Mouse (Mus musculus) heart, postnatal 4 days (tissue): ENCODE results near the gene Asap3. TPM values are rescaled to one million over a fixed set of nuclear protein-coding genes. Genes with fewer than 3 reads are reported as not detected.

Experiments
- DNase-seq: peaks from one replicate; pipeline ENCODE4 v3.0.0; 2021
- total RNA-seq, 2 experiments: library from RNA; stranded (reverse); gene quantifications; 2 replicates each; pipeline ENCODE4 v1.2.3; 2021

Gene Asap3
- total RNA-seq, 2 experiments from 2014 or later = 3.3 to 3.7 TPM

DNA sequence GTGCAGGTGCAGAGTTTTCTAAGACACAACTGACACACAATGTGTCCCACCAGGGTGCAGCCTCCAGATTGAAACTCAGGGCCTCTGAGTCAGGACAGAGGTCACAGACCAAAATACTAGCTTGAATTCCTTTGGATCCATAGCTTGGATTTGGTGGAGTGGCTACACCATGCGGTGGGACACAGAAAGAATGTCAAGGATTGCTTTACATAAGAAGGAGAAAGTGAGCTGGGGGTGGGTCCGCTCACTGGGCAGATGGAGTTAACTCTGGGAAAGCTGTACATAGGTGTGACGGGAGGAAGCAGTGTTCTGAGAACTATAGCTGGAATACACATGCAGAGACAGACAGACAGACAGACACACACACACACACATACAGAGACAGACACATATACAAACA, 53.8 kb downstream of the Asap3 start:
- no peak for DNase-seq

DNA sequence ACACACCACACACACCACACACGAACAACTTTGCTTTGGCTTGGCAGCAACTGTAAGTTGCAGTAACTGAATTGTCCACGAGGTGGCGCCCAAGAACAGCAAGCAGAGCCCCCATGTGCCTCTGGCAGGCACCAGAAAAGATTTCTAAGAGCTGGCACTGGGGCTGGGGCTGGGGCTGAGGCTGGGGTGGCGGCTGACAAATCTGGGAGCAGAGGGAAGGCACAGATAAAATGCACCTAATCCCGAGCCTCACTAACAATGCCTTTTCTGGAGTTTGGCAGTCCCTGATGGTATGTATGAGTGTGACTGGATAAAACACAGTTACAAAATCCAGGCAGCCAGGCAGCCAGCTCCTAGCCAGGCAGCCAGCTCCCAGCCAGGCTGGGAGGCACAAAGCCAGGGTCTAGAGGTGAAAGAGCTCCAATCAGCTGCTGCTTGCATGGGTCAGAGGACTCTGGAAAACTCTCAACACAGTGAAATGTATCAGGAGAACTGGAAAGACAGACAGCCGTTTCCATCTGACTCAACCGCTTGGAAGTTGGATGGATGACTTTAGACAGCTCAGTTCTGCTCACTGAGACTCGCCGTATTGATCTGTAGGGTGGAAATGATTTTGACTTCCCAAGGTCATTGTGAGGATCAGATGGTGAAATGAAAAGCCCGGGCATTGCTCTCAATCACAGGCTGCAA, 54.5 kb downstream of the Asap3 start:
- peak; percentile 94 for DNase-seq

DNA sequence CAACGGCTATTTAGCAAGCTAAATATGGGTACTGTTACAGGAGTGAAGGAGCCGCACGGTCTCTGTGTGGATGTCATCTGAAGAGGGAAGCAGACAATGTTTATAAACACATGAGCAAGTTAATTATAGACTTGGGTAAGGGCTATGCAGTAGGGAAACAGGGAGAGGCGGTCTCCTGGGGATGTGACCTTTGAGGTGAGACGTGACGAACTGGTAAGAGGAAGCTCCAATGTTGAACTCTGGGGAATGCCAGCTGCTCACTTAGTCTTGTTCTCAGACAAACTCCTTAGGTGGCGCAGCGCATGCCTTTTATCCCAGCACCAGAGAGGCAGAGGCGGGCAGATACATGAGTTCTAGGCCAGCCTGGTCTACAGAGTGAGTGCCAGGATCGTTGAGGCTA, 55.7 kb downstream of the Asap3 start:
- DNase-seq = no peak

DNA sequence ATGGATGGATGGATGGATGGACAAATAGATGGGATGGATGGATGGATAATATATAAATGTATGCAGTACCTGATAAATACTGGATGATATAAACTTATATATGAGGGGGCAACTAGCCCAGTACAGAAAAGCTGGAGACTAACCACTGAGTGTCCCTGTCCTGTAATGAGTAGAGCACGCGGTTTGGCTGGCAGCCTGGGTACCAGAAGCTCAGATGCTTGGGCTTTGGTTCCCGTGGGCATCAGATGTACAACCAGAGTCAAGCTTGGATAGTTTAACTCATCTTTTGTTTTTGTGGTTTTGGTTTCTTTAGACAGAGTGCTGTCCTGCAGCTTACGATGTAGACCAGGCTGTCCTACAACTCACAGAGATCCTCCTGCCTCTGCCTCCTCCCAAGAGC, 57.4 kb downstream of the Asap3 start:
- no peak for DNase-seq

DNA sequence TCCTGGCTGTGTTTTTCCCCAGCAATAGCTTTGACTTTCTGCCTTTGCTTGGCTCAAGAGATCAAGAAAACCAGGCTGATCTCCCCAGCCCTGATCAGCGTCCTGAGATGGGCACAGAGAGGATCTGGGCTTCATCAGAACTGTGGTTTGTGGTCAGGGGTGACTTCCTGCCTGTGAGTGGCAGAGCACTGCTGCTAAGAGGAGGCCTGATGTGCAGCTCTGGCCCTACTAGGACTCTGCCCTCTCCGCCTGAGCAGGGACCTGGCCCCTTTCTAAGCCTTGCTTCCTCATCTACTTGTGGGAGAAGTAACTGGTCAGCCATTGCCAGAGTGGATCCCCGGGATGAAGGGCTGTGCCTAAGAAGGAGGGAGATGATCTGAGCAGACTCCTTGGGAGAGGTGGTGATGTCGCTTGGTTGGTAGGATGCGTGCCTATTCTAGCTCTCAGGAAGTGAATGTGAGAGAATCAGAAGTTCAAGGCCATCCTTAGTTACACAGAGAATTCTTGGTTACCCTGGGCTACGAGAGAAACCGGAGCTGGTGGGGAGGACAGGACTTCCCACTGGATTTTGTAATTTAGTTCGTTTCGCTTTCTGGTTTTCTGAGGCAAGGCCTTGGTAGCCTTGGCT, 60.7 kb downstream of the Asap3 start:
- no peak for DNase-seq

DNA sequence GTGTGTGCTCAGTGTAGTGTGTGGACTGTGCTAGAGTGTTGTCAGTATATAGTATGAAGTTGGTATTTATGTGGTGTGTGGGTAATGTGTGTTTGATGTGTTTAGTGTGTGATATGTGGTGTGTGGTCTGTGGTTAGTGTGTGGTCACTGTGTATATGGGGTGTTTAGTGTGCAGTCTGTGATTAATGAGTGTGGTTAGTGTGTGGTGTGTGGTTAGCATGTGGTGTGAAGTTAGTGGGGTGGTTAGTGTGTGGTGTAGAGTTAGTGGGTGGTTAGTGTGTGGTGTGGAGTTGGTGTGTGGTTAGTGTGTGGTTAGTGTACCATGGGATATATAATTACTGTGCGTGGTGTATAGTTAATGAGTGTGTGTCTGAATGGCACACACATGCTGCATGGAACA, 62.7 kb downstream of the Asap3 start:
- DNase-seq = no peak

DNA sequence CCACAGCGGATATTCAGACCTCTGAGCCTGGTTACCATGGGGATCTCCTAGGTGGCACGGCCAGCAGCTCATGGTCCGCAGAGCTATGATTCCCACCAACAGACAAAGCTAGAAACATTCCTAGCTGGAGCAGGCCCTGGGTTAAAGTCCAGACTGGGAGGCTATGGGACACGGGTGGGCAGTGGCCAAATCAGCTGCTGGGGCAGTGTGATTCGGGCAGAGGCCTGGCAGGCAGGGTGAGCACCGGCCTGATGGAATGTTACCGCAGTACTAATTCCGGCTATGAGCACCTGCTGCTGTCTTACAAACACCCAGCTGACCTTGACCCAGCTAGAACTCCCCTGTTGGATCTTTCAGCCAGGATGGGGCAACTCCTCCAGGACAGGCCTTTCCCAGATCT, 64.5 kb downstream of the Asap3 start:
- peak; percentile 43 for DNase-seq

DNA sequence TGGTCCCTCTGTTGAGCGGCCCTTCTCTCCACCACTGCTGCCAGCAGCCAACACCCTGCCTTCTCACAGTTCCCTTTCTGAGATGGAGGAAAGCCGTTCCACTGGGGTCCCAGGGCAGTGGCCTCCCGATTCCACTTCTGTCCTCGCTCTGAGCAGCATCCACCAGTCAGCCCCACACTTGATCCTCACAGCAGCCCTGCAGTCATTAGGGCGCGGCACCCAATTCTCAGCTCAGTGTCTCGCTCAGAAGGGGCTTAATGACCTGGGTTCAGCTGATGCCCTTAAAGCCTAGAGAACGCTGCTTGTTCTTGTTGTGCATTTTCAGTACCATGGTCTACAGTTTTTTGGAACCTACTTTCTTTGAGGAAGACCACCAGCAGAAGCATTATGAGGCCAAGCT, 74.9 kb downstream of the Asap3 start:
- no peak for DNase-seq

DNA sequence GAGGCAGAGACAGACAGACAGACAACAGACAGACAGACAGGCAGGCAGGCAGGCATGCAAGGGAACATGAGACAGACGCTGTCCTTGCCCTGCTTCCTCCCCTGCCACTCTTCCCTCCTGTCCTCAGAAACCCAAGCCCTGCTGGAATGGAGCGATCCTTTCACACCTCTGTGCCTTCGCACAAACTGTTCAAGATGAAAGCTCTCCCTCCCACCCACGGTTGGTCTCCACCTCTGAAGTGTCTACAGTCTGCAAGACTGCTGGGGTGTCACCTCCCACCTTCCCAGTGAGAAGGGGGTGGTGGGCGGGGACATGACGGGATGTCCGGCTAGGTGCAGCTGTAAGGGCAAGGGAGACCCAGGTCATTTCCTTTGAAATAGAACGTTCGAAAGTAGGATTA, 75.4 kb downstream of the Asap3 start:
- DNase-seq = no peak

DNA sequence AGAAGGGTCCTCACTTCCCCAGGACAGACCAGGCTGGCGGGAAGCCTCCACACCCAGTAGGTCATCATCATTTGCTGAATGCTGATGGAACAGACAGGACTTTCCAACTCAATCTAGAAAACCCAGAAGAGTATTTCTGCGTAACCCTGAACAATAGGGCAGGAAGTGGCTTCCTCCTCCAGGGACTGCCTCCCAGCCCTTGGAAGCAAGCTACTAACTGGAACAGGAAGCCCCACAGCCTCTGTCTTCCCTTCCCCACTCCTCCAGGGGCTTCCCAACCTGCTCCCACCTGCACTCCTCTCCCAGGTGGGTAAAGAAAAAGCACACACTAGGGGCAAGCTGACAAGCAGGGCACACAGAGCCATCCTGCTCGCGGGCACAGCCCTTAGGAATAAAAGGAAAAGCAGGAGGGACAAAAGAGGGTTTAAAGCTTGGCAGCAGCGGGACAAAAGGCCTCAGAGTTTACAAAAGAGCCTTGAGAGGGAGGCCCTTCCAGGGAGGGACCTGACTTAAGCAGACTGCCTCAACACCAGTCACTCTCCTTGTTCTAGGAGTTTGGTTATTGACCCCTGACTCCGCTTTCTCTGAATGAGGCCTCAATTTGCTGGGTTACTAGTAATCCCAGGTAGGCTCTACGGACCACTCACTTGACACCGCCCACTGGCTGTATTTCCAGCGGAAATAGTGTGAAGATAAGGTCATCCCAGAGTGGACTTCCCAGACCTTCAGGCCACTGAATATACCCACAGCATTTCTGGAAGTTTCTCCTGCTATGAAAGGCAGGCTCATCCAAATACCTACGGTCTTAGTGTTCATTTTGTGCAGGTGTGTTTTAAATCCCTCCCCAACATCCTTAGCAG, 76.7 kb downstream of the Asap3 start:
- DNase-seq = peak; percentile 51

DNA sequence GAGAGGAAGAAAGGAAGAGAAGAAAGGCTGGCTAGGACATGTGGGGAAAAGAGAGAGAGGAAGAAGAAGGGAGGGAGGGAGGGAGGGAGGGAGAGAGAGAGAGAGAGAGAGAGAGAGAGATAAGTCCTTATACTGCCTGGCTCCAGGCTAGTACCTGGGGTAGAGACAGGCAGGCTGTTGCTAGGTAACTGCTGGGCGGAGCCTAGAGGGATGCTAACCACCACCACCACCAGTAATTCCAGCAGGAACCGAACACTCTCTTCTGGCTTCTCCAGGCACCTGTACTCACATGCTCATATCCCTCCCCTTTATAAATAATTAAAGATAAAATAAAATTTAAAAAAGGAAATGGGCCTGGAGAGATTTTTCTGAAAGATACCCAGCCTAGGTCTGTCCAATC, 77.6 kb downstream of the Asap3 start:
- DNase-seq = no peak

DNA sequence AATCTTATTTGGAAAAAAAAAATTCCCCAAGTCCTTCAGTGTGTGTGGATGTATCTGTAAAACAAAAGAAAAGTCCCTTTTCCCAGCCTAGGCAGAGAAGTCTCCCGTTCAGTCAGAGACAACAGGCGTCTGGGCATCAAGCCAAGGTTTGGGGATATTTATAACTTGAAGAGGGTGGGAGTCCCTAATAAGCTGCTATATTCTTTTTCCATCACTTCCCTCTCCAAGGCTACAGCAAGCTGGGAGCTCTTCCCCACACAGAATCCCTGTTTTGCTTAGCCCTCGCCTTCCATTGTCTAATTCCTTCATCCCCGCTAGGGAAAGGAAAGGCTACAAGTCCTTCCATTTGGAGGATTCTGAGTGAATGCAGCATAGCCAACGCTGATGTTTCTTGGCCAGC, 78.3 kb downstream of the Asap3 start, which contains the start of gene Zfp46:
TSS of gene Zfp46 (plus strand) at position 229 of the 400 bp plus-strand sequence.
- peak; percentile 96 for DNase-seq

DNA sequence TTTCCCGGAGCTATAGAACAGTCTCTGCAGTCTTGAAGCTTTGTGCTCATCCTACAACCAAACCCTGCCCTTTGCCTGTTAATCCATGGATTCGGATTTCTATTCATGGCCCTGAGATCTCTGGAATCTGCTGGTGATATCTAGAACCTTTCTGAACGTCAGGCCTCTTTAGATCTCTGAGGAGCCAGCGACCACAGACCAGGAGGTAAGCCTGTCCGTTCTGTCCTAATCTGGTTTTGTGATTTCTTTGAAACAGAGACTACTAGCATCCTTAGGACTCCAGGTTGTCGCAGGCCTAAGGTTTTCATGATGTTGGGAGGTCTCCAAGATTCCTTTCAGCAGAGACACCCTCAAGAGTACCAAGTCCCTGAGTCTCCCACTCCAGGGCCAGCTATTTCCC, 78.7 kb downstream of the Asap3 start:
- DNase-seq = no peak

DNA sequence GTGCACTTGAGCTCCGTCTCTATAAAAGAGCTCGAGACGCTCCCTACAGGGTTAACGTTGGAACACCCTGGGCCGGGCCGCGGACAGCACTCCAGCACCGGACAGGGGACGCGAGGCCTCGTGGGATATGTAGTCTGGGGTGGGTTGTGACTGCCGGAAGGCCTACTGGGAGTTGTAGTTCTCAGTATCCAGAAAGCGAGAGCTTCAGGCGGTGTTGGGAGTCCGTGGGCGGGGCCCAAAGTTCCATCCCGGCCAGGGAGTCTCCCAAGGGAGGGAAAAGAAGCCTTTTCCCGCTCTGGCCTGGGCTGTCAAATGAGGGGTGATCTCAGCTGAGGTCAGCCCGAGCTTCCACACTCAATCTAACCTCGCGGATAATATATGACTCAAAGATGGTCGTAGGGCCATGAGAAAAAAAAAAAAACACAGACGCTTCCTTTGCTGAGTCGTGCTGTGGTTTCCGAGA, 79.2 kb downstream of the Asap3 start:
- DNase-seq = peak; percentile 94

DNA sequence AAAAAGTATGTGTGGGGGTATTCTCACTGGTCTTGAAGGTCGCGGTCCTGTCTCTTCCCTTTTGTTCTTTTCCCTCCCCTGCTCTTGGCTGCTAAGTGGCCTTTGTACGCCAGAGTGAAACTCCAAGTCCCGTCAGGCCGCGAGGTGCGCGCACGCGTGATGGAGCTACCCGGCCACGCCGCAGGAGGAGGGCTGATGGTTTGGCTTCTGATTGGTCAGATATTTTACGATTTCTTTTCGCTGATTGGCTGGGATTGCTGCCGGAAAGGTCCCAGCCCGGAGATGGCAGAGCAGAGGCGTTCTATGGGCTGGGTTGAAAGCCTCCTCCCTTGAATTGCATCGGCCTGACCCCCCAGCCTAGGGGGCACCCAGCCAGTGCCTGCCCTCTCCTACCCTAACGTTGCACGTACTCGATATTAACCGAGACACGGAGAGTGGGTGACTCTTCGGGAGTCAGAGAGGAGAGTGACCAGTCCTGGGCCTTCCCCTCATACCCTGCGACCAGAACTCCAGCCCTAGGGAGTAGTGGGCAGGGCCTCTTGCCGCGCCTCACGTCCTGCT, 79.7 kb downstream of the Asap3 start:
- peak; percentile 96 for DNase-seq

DNA sequence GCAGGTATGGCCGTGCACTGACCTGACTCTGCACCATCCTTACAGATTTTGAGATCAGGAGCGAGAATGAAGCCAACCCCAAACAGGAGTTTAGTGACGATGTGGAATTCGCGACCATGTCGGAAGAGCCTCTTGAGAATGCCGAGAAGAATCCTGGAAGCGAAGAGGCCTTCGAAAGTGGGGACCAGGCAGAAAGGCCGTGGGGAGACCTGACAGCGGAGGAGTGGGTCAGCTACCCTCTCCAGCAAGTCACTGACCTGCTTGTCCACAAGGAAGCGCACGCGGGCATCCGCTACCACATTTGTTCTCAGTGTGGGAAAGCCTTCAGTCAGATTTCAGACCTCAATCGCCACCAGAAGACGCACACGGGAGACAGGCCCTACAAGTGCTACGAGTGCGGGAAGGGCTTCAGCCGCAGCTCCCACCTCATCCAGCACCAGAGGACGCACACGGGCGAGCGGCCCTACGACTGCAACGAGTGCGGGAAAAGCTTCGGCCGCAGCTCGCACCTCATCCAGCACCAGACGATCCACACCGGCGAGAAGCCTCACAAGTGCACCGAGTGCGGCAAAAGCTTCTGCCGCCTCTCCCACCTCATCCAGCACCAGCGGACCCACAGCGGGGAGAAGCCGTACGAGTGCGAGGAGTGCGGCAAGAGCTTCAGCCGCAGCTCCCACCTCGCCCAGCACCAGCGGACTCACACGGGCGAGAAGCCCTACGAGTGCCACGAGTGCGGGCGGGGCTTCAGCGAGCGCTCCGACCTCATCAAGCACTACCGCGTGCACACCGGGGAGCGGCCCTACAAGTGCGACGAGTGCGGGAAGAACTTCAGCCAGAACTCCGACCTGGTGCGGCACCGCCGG, 84.0 kb downstream of the Asap3 start:
- no peak for DNase-seq

DNA sequence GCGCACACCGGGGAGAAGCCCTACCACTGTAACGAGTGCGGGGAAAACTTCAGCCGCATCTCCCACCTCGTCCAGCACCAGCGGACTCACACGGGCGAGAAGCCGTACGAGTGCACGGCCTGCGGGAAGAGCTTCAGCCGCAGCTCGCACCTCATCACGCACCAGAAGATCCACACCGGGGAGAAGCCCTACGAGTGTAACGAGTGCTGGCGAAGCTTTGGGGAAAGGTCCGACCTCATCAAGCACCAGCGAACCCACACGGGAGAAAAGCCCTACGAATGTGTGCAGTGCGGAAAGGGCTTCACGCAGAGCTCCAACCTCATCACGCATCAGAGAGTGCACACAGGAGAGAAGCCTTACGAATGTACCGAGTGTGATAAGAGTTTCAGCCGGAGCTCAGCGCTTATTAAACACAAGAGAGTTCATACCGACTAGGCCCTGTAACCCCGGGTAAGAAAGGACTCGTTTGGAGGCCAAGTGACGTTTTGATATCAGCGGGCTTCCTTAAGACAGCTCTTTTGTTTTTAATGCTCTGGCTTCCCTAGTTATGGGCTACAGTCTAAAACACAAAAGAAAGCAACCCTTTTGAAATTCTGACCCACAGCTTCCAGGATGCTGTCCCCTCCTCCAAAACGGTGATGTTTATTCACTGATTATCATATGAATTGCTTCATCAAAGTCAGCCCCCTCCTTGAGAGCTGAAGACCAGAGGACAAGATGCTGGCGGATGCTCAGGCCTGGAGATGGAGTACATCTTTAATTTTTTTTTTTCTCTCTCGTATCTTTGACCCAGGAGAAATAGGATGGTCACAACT, 84.8 kb downstream of the Asap3 start:
- no peak for DNase-seq

DNA sequence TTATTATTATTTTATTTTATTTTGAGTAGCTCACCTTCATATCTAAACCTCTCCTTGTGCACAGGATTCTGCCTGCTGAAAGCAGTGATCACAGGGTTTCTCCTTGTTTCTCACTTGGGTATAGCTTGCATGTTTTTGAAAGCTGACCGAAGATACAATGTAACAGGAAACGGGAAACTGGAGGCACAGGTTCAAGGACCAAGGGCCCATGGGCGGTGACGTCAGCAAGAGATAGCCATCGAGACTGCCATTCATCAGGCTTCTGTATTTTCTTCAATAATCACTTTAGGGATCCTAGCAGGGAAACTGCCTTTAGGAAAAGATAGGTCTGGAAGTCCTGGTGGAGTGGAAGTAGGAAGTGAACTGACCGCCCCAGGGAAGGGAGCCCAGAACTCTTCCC, 85.5 kb downstream of the Asap3 start:
- no peak for DNase-seq
